Mouse (Mus musculus) limb, embryonic 14.5 days (tissue): ENCODE data around the gene Map3k12. TPM values are rescaled to one million over a fixed set of nuclear protein-coding genes. Genes with fewer than 3 reads are reported as not detected.

ENCODE experiments used
- ATAC-seq: fragments of 200-750 bp; cut with Nextera tagmentation; 2 replicates; pipeline ENCODE4 v1.8.0; 2017; ENCODE audit warnings: low read depth, moderate number of reproducible peaks, moderate TSS enrichment; ENCODE audit not compliant: low FRiP score
- DNase-seq: peaks from one replicate; pipeline ENCODE4 v3.0.0-alpha.2; 2015; ENCODE audit warnings: low spot score
- H3K27ac ChIP-seq: fragments of 300-500 bp; sonication (generic); replicated peaks from 2 replicates; pipeline ENCODE4 v1.5.1; 2014; ENCODE audit warnings: low read depth, mild to moderate bottlenecking, low read length, moderate library complexity, mixed read lengths
- H3K27me3 ChIP-seq: fragments of 300-500 bp; sonication (generic); 2 replicates; pipeline ENCODE4 v1.6.1; 2014; ENCODE audit warnings: low read length, mixed read lengths; ENCODE audit not compliant: control insufficient read depth, insufficient read depth
- H3K36me3 ChIP-seq: fragments of 300-500 bp; sonication (generic); 2 replicates; pipeline ENCODE4 v1.6.1; 2014; ENCODE audit warnings: mild to moderate bottlenecking, low read length, moderate library complexity, mixed read lengths; ENCODE audit not compliant: control insufficient read depth, insufficient read depth
- H3K4me1 ChIP-seq: fragments of 300-500 bp; sonication (generic); 2 replicates; pipeline ENCODE4 v1.6.1; 2014; ENCODE audit warnings: antibody characterized with exemption, low read length, mixed read lengths; ENCODE audit not compliant: control insufficient read depth, insufficient read depth
- H3K4me2 ChIP-seq: fragments of 300-500 bp; sonication (generic); replicated peaks from 2 replicates; pipeline ENCODE4 v1.6.1; 2014; ENCODE audit warnings: low read depth, mild to moderate bottlenecking, low read length, moderate library complexity; ENCODE audit not compliant: severe bottlenecking
- H3K4me3 ChIP-seq: fragments of 300-500 bp; sonication (generic); replicated peaks from 2 replicates; pipeline ENCODE4 v1.5.1; 2014; ENCODE audit warnings: low read length
- H3K9ac ChIP-seq: fragments of 300-500 bp; sonication (generic); 2 replicates; pipeline ENCODE4 v1.6.1; 2014; ENCODE audit warnings: mild to moderate bottlenecking, low read depth, low read length, moderate library complexity; ENCODE audit not compliant: severe bottlenecking
- H3K9me3 ChIP-seq: fragments of 300-500 bp; sonication (generic); 2 replicates; pipeline ENCODE4 v1.6.1; 2016; ENCODE audit warnings: low read length; ENCODE audit not compliant: control insufficient read depth
- POLR2A ChIP-seq: fragments of 200-500 bp; IDR thresholded peaks from 2 replicates; pipeline ENCODE4 v1.8.0; 2012; ENCODE audit warnings: inconsistent platforms, mild to moderate bottlenecking, moderate library complexity, borderline replicate concordance; ENCODE audit not compliant: insufficient read depth, insufficient read length; ENCODE audit errors: extremely low read depth
- WGBS: fragments of 180-500 bp; shearing (Covaris S2); extraction: QIAGEN DNeasy Blood & Tissue Kit; methylation state at CpG from one replicate; pipeline ENCODE4 v1.1.7; 2014; 5-methylcytosine and 5-hydroxymethylcytosine counted together
- polyA plus RNA-seq, 2 experiments: library from polyadenylated mRNA; depleted of rRNA in 1 of 2; stranded (reverse) in 1 of 2; unstranded in 1 of 2; fragments of >200 nt; fragmentation: Nextera tagmentation in 1 of 2; extraction: Ambion mirVana in 1 of 2; gene quantifications; 2 replicates each; pipeline versions ENCODE4 v1.2.1 to v1.2.3; 2012 to 2014

Gene Map3k12
- polyA plus RNA-seq, 2 experiments = 15.8 to 36.3 TPM

- no peak for ATAC-seq
- Histone ChIP-seq H3K4me3 (no peak overlapping the region), H3K9me3 (no peaks in the 10 kb centered on the region), H3K4me1 (peaks cover 16% of the 10 kb centered on the region), H3K27me3 (no peaks in the 10 kb centered on the region), H3K27ac (no peak overlapping the region), H3K36me3 (peaks cover 30% of the 10 kb centered on the region), H3K9ac (no peak overlapping the region), H3K4me2 (no peak overlapping the region)
- no peak for TF ChIP-seq POLR2A
- WGBS = 82% methylated on average over 4 of the region's 4 CpGs
- DNase-seq = no peak
Observed at GRCm38 (mm10) chr15:102520416-102520815, 3.6 kb upstream of the Map3k12 start.

- Histone ChIP-seq H3K36me3 (peaks cover 26% of the 10 kb centered on the region), H3K4me3 (peak overlapping the region; percentile 69), H3K27me3 (no peaks in the 10 kb centered on the region), H3K4me1 (peaks cover 20% of the 10 kb centered on the region), H3K9ac (peak overlapping the region; percentile 69), H3K27ac (peak overlapping the region; percentile 99), H3K4me2 (peak overlapping the region; percentile 85), H3K9me3 (no peaks in the 10 kb centered on the region)
- no peak for TF ChIP-seq POLR2A
- DNase-seq = no peak
- WGBS = 60% methylated on average over 16 of the region's 17 CpGs
- no peak for ATAC-seq
Observed at GRCm38 (mm10) chr15:102519211-102520141, 2.6 kb upstream of the Map3k12 start.

DNA sequence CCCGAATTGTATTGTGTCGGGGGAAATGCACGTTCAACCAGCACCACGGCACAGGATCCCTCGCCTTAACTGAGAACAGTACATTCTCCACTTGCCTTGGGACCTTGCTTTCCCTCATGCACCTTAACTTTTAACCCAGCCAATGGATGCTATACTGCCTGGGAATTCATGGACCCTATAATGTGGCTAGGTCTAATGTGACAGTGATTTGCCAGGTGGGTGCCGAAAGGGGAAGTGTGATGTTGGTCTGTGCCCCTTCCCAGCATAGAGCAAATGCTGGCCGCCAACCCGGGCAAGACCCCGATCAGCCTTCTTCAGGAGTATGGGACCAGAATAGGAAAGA, 2.0 kb upstream of the Map3k12 start:
- TF ChIP-seq POLR2A = no peak
- ATAC-seq (no peak), DNase-seq (no peak)
- Histone ChIP-seq H3K36me3 (peaks cover 21% of the 10 kb centered on the region), H3K27me3 (no peaks in the 10 kb centered on the region), H3K4me2 (peak overlapping the region; percentile 85), H3K4me1 (peaks cover 20% of the 10 kb centered on the region), H3K9me3 (no peaks in the 10 kb centered on the region), H3K27ac (peak overlapping the region; percentile 99), H3K9ac (peak overlapping the region; percentile 69), H3K4me3 (peak overlapping the region; percentile 69)
- 17% methylated on average over 9 of the region's 9 CpGs for WGBS

DNA sequence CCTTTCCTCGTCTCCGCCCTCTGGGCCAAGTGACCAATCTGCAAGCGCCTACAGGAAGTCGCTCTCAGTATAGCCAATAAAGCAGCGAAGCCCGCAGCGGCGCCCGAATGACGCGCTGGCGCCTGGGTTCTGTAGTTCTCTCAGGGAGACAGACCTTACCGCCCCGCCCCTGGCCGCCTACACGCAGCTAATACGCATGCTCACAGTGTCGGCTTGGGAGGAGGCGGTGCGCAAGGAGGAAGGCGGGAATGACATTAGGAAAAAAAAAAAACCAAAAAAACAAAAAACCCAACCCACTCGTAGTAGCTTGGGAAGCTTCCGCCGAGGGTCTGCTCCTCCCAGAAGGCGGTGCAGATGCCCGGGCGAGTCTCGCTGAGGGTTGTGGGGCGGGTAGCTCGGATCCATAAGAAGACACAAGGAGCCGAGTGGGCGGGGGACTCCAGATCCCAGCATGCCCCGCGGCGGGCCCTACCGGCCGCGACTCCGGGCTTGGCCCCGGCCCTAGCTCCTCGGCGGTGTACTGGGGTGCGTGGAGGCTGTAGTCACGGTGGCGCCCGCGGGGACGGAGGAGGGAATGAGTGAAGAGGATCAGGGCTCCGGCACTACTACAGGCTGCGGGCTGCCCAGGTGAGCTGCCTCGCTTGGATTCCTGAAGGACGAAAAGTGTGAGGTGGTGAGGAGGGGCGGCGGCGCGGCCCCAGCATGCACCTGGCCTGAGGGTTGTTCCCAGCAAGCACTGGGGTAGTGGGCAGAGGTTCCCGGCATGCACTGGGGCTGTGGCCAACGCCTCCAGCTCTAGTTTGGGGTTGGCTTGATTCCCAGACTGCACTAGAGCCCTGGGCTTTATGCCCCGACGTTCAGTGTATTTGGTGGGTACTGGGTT, 1.4 kb upstream of the Map3k12 start, which contains the start of gene Tarbp2:
Gene Tarbp2 (plus strand): TSS at position 217 of the 883 bp plus-strand sequence.
- H3K27me3 ChIP-seq = no peaks in the 10 kb centered on the region
- peak within 1 kb of the TSS; percentile 69 for H3K4me3 ChIP-seq
- DNase-seq = peak; percentile 100
- peak; percentile 69; the same call in 1 of the 2 replicates for TF ChIP-seq POLR2A
- peak within 1 kb of the TSS; percentile 69 for H3K9ac ChIP-seq
- WGBS = under 1% methylated on average over 59 of the region's 60 CpGs
- H3K4me1 ChIP-seq = peaks cover 20% of the 10 kb centered on the region
- no peaks in the 10 kb centered on the region for H3K9me3 ChIP-seq
- ATAC-seq = peak; percentile 91
- H3K4me2 ChIP-seq = peak within 1 kb of the TSS; percentile 85
- H3K27ac ChIP-seq = peak within 1 kb of the TSS; percentile 99
- peaks cover 17% of the 10 kb centered on the region for H3K36me3 ChIP-seq

DNA sequence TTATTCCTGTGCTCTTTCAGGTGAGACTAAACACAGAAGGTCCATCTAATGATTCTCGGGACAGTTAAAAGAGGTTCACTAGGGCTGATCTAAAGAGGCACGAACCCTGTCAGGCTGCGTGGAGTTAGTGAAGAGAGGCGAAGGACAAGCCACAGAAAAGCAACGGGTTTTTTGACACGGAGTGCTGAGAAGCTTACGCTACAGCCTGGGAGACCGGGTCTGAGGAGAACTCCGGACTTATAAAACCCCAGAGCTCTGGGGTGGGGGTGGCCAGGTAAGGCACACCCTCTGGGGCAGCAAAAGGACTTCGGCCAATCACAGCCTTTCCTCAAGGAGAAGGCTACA, 739 bp upstream of the Map3k12 start:
- H3K27ac ChIP-seq = peak overlapping the region; percentile 61; the same call in 1 of the 2 replicates

More for the DNA sequence above, 739 bp upstream of the Map3k12 start:
- DNase-seq = no peak
- peak; percentile 36; the same call in 1 of the 2 replicates for TF ChIP-seq POLR2A
- H3K27me3 ChIP-seq = no peaks in the 10 kb centered on the region
- H3K36me3 ChIP-seq = peaks cover 15% of the 10 kb centered on the region
- H3K9ac ChIP-seq = peak overlapping the region; percentile 40; the same call in 1 of the 2 replicates
- ATAC-seq = no peak
- peaks cover 20% of the 10 kb centered on the region for H3K4me1 ChIP-seq
- H3K9me3 ChIP-seq = no peaks in the 10 kb centered on the region
- H3K4me3 ChIP-seq = peak overlapping the region; percentile 69
- peak overlapping the region; percentile 85 for H3K4me2 ChIP-seq
- WGBS = 0% methylated on average over 10 of the region's 10 CpGs
